Mouse (Mus musculus): Measurements from ENCODE around the gene Cypt12. TPM values are rescaled to one million over a fixed set of nuclear protein-coding genes. Genes with fewer than 3 reads are reported as not detected.

Gene Cypt12
- not detected for total RNA-seq (2022)

GRCm38 (mm10) chr3:17948299-17948698 lies at the start of gene Cypt12:
Cypt12 (plus strand) TSS chr3:17948410.
- peak in 1 of 2 experiments; percentile 5 for DNase-seq (ENCODE audit: low spot score in 2 of 2)

- DNase-seq (ENCODE audit: low spot score in 2 of 2), result no peak
Measured at GRCm38 (mm10) chr3:17913796-17914195, 34.4 kb upstream of the Cypt12 start.

GRCm38 (mm10) chr3:17940206-17940605 lies 8.0 kb upstream of the Cypt12 start:
- no peak for DNase-seq (ENCODE audit: low spot score in 2 of 2)
